In the genomic region with DNA sequence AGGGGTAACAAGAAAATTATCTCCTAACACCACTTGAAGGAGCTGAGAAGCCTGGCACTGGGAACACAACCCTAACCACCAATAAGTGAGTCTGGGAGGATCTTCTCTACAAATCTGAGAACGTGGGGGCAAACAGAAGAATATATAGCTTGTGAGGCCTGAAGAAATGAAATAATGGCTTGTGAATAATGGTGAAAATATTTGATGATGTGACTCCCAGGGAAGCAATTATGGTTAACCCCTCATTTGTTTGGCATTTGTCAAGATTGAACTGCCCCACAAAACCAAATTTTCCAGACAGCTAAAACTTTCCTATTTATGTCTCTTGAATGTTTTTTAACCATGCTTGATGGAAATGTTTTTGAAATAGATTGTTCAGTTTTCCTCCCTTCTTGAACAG, we compare ENCODE assay signal across 24 mouse cellular contexts.
A peak's percentile ranks its signal among the peaks of the same experiment; 100 is the strongest.
DNase-seq lines count a peak whose midpoint lies in the region; TF ChIP-seq lines count a peak whose summit lies in the region.
"Had no signal": no experiment of that assay in that cellular context is flagged by ENCODE, and none has a peak within 500 bp of the region (broad histone marks: within the 10 kb centered on the region; RNA-seq: fewer than 3 reads in every experiment).

No protein-coding gene starts in this region.

- H3K27ac ChIP-seq in embryonic fibroblast, embryonic 13.5 days (ENCODE audit: insufficient read depth, low read length) = peak overlapping the region; percentile 97
- H3K27ac ChIP-seq: gastrocnemius, adult 2 months; heart, adult 2 months; heart, embryonic 10.5 days; hindbrain, embryonic 15.5 days had no signal

- TF ChIP-seq CTCF in embryonic fibroblast, embryonic 13.5 days (IDR thresholded peaks at IDR 0.05; ENCODE audit: borderline replicate concordance, insufficient read depth, low read length) = no peak

- peak; percentile 76 for DNase-seq in 3T3-L1 (ENCODE audit: low read depth, low spot score)
- peak; percentile 66 for DNase-seq in Muller cell, postnatal 12 days (ENCODE audit: inconsistent ontology term)
- no peak for DNase-seq in right cerebral cortex, postnatal 4 days
- DNase-seq in gastrocnemius, postnatal 14 days = no peak
- no peak for DNase-seq in spleen, adult 18-20 months
- DNase-seq: adrenal gland, adult 2 months; adrenal gland, postnatal 14 days; B cell, adult 2 months; cerebellum, adult 11 months; cerebellum, adult 2 months; cerebellum, adult 9-11 months; cerebellum, postnatal 25 days; forebrain, postnatal 0 days; gastrocnemius, adult 2 months; gastrocnemius, postnatal 36 days; heart, adult 2 months; heart, postnatal 14 days; heart, postnatal 4 days; kidney, adult 18-20 months had no signal

- H3K4me1 ChIP-seq in embryonic fibroblast, embryonic 13.5 days (ENCODE audit: control insufficient read depth, insufficient read depth, low read length) = peaks cover 10% of the 10 kb centered on the region
- H3K4me1 ChIP-seq: hindbrain, embryonic 15.5 days had no signal

- intact Hi-C loops in gastrocnemius, postnatal 14 days (cut with DNase I; ENCODE audit: low total_unique reads) = no loop called here

- H3K4me3 ChIP-seq in embryonic fibroblast, embryonic 13.5 days (ENCODE audit: insufficient read depth, low read length) = no peak overlapping the region
- H3K4me3 ChIP-seq: embryonic facial prominence, embryonic 13.5 days; gastrocnemius, adult 2 months; heart, adult 2 months; heart, embryonic 10.5 days; heart, embryonic 13.5 days; hindbrain, embryonic 15.5 days had no signal

- TF ChIP-seq POLR2A in embryonic fibroblast, embryonic 13.5 days (IDR thresholded peaks at IDR 0.05; ENCODE audit: low read depth, low read length) = no peak

Comparison
In these comparisons a context has a peak if more than half of its experiments do, and no peak if none do; other contexts are left out.
1. DNase-seq: peak in 3T3-L1 (single experiment) and Muller cell, postnatal 12 days (single experiment); none in right cerebral cortex, postnatal 4 days (single experiment), gastrocnemius, postnatal 14 days (single experiment) and spleen, adult 18-20 months (0 of 2).